Mouse (Mus musculus): ENCODE data around the gene 4930415O20Rik. TPM values are rescaled to one million over a fixed set of nuclear protein-coding genes. Genes with fewer than 3 reads are reported as not detected.

The 4930415O20Rik gene
- polyA plus RNA-seq (2021; fragmentation: Nextera tagmentation) = 0.30 TPM in 1 of 2 replicates, not detected in the other
- long read RNA-seq, experiment 1 = 0 reads
- long read RNA-seq, experiment 2, partial matches to known transcripts = 0 of 1 reads
- long read RNA-seq, experiment 2, other reads (novel, unspliced or antisense) = 1 of 1 reads

DNA sequence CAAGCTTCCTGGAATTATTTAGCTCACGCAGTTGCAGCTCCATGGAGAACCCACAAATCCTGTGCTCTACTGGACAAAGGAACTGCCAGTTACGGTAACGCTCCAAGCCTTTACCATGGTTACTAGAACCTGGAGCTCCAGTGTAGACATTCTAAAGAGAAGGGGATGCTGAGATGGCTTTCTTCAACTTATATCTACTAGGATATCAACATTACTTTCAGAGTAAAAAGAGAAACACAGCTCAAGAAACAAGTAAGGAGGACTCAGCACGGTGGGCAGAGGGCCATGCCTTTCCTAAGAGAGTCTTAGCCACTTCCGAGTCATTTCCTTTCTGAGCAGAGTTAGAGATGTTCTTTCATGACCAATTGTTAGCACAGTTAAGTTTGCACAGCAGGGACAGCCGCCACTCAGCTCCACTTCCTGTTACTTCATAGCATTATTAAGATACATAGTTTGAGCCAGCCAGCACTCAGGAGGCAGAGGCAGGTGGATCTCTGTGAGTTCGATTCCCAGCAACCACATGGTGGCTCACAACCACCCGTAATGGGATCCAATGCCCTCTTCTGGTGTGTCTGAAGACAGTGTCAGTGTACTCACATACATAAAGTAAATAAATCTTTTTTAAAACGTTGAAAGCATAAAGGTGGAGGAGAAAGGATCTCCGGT, at the start of gene 4930415O20Rik, which contains the start of gene Ccnt1:
TSS of gene 4930415O20Rik (plus strand) at position 132 of the 666 bp plus-strand sequence.
TSS of gene Ccnt1 (minus strand) at position 51 of the 666 bp plus-strand sequence.

DNA sequence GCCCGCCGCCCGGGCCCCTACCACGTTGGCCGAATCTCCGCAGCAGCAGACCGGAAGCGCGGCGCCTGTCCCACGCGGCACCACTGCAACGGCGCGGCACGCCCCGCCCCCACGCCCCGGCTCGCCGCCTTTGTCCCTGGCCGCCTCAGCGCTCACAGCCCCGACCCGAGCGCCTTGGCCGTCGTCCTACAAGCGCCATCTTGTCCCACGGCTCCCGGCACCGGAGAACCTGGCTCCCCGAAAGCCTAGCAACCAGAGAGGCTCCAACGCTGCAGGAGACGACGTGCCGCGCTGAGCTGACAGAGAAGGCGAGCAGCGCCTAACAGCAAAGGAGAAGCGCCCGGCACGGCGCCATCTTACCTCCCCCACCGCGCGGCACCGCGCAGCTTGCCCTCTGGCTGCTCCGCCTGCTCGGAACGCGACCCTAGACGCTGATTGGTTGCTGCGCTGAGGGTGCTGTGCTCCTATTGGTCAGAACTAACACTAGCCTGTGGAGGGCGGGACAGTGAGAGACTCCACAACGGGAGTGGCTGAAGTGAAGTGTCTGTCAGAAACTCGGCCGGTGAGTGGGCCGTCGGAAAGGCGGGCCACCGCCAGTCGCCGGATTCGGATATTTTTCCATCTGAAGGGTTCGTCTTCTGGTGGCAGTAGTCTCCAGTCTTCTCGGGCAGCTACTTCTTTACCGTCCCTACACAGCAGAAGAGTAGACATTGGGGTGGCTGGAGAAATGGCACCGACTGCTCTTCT, 36.8 kb upstream of the 4930415O20Rik start, which contains the start of gene Kansl2:
TSS of gene Kansl2 (minus strand) at position 384 of the 747 bp plus-strand sequence.

GRCm38 (mm10) chr15:98609331-98610130, 38.7 kb downstream of the 4930415O20Rik start, which contains the start of gene Adcy6:
TSS of gene Adcy6 (minus strand) at chr15:98610076.

GRCm38 (mm10) chr15:98630540-98630939, 59.7 kb downstream of the 4930415O20Rik start, which contains the start of gene Cacnb3:
TSS of gene Cacnb3 (plus strand) at chr15:98630840.

Other genes starting within 250 kb of the 4930415O20Rik start
- gene Olfr284, start 230.0 kb upstream of the 4930415O20Rik start, polyA plus RNA-seq (2021; fragmentation: Nextera tagmentation) = not detected in 2 replicates
- gene Olfr283, start 190.1 kb upstream of the 4930415O20Rik start, polyA plus RNA-seq (2021; fragmentation: Nextera tagmentation) = not detected in 2 replicates
- gene Olfr282, start 139.8 kb upstream of the 4930415O20Rik start, polyA plus RNA-seq (2021; fragmentation: Nextera tagmentation) = not detected in 2 replicates
- not detected in 2 replicates for gene Olfr281, start 118.4 kb upstream of the 4930415O20Rik start, polyA plus RNA-seq (2021; fragmentation: Nextera tagmentation)
- gene OR5BS1P, start 101.1 kb upstream of the 4930415O20Rik start, polyA plus RNA-seq (2021; fragmentation: Nextera tagmentation) = not detected in 2 replicates
- gene Lalba, start 88.3 kb upstream of the 4930415O20Rik start, polyA plus RNA-seq (2021; fragmentation: Nextera tagmentation) = not detected in 2 replicates
- not detected in 2 replicates for gene Olfr279, start 78.6 kb upstream of the 4930415O20Rik start, polyA plus RNA-seq (2021; fragmentation: Nextera tagmentation)
- 40.8 and 44.3 TPM in 2 replicates for gene Kansl2, start 36.7 kb upstream of the 4930415O20Rik start, polyA plus RNA-seq (2021; fragmentation: Nextera tagmentation)
- 21.9 and 24.8 TPM in 2 replicates for gene Ccnt1, start 81 bp upstream of the 4930415O20Rik start, polyA plus RNA-seq (2021; fragmentation: Nextera tagmentation)
- 3.9 and 4.7 TPM in 2 replicates for gene Adcy6, start 39.1 kb downstream of the 4930415O20Rik start, polyA plus RNA-seq (2021; fragmentation: Nextera tagmentation)
- gene Cacnb3, start 59.8 kb downstream of the 4930415O20Rik start, polyA plus RNA-seq (2021; fragmentation: Nextera tagmentation) = 44.4 and 44.8 TPM in 2 replicates
- 19.6 and 27.9 TPM in 2 replicates for gene Ddx23, start 91.9 kb downstream of the 4930415O20Rik start, polyA plus RNA-seq (2021; fragmentation: Nextera tagmentation)
- gene Rnd1, start 106.5 kb downstream of the 4930415O20Rik start, polyA plus RNA-seq (2021; fragmentation: Nextera tagmentation) = 4.3 and 4.9 TPM in 2 replicates
- gene Ccdc65, start 137.2 kb downstream of the 4930415O20Rik start, polyA plus RNA-seq (2021; fragmentation: Nextera tagmentation) = 8.4 and 9.0 TPM in 2 replicates
- gene Fkbp11, start 157.2 kb downstream of the 4930415O20Rik start, polyA plus RNA-seq (2021; fragmentation: Nextera tagmentation) = 3.1 and 4.6 TPM in 2 replicates
- 93.9 and 99.4 TPM in 2 replicates for gene Arf3, start 192.2 kb downstream of the 4930415O20Rik start, polyA plus RNA-seq (2021; fragmentation: Nextera tagmentation)
- gene Wnt10b, start 207.1 kb downstream of the 4930415O20Rik start, polyA plus RNA-seq (2021; fragmentation: Nextera tagmentation) = not detected in 2 replicates
- gene Wnt1, start 218.9 kb downstream of the 4930415O20Rik start, polyA plus RNA-seq (2021; fragmentation: Nextera tagmentation) = 0.72 and 1.0 TPM in 2 replicates
- gene Ddn, start 238.5 kb downstream of the 4930415O20Rik start, polyA plus RNA-seq (2021; fragmentation: Nextera tagmentation) = 118 TPM in 2 replicates